Mouse (Mus musculus) T-cell, adult 2 months (primary cell): Measurements from ENCODE around the gene Spx.

ENCODE experiments used
- DNase-seq: peaks from one replicate; pipeline ENCODE4 v3.0.0; 2022; ENCODE audit warnings: low spot score

Gene Spx

GRCm38 (mm10) chr6:142429072-142429471 is 15.8 kb downstream of the Spx start:
- DNase-seq, result no peak

GRCm38 (mm10) chr6:142451381-142451780 is 38.1 kb downstream of the Spx start:
- no peak for DNase-seq

- peak; percentile 27 for DNase-seq
Measured at GRCm38 (mm10) chr6:142453311-142453710, 40.1 kb downstream of the Spx start.

- DNase-seq, result no peak
Measured at GRCm38 (mm10) chr6:142455314-142455996, 42.2 kb downstream of the Spx start.

GRCm38 (mm10) chr6:142458010-142458409 is 44.8 kb downstream of the Spx start:
- DNase-seq, result no peak

GRCm38 (mm10) chr6:142459017-142459678 is 45.9 kb downstream of the Spx start:
- no peak for DNase-seq

GRCm38 (mm10) chr6:142462194-142462593 is 49.0 kb downstream of the Spx start:
- DNase-seq, result no peak
